Mouse (Mus musculus): ENCODE measurements around the gene Mill1. TPM values are rescaled to one million over a fixed set of nuclear protein-coding genes. Genes with fewer than 3 reads are reported as not detected.
"Not testable (repeated sequence)": the region's sequence is repeated elsewhere in the genome, so short reads cannot be mapped to it uniquely, and the experiment has no call there.

Gene Mill1
- total RNA-seq (2021): not detected
- long read RNA-seq, experiment 1: 0 reads
- long read RNA-seq, experiment 2: 0 reads

- DNase-seq (ENCODE audit: low spot score in 2 of 2): no peak
Measured at GRCm38 (mm10) chr7:18245047-18245446, at the start of gene Mill1. Gene Mill1 (plus strand): TSS chr7:18245347.

DNA sequence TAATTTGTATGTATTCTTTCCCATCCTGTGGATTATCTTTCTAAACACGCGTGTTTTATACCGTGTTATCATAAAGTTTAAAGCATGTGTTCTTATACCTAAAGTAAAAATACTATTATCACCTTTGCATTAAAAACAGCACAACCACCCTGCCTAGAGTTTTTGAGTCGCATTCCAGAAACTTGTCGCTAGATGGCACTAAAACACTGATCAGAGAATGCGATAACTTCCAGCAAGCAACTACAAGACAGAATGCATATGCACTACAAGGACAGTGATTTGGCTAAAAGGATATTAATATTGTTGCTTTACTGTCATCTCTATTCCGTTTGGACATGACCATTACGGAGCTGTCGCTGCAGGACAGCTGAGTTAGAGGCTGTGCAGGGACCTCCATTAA lies 34.2 kb upstream of the Mill1 start:
- peak; percentile 12 to 36 for DNase-seq (ENCODE audit: low spot score in 2 of 2)

DNA sequence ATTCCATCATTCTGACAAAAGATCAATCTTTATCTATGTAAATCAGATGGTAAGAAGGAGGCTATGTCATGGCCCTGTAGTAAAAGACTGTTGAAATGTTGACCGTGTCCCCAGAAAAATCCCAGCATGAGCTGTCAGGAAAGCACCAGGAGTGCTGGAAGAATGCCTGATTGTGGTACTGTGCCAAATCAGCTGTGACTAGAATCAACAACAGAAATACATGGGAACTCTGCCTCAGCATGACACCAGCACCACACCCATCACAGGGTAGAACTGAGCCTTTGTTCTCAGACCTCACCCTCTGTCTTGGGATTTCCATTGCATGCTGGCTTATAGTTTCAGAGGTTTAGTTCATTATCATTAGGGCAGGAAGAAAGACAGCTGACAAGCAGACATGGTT lies 30.4 kb upstream of the Mill1 start:
- DNase-seq (ENCODE audit: low spot score in 2 of 2): no peak

DNA sequence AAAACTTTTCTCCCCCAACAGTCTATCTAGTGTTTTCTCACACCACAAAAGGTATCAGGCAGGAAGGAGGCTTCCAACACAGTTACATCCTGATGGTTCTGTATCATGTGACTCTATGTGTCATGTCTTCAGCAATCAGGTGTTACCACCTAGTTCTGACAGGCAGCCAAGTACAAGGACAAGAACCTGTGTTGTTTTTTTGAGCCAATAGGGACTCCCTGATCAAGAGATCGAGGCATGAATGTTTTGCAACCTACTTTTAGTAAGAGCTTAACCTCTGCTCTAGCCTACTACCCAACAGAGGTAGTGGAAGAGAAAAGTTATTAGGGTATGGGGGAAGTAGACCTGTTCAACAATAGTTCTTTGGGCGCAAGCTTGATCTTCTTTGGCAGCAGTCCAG lies 6.6 kb upstream of the Mill1 start:
- no peak for DNase-seq (ENCODE audit: low spot score in 2 of 2)

- no peak for DNase-seq (ENCODE audit: low spot score in 2 of 2)
Measured at GRCm38 (mm10) chr7:18241217-18241616, 3.9 kb upstream of the Mill1 start.

DNA sequence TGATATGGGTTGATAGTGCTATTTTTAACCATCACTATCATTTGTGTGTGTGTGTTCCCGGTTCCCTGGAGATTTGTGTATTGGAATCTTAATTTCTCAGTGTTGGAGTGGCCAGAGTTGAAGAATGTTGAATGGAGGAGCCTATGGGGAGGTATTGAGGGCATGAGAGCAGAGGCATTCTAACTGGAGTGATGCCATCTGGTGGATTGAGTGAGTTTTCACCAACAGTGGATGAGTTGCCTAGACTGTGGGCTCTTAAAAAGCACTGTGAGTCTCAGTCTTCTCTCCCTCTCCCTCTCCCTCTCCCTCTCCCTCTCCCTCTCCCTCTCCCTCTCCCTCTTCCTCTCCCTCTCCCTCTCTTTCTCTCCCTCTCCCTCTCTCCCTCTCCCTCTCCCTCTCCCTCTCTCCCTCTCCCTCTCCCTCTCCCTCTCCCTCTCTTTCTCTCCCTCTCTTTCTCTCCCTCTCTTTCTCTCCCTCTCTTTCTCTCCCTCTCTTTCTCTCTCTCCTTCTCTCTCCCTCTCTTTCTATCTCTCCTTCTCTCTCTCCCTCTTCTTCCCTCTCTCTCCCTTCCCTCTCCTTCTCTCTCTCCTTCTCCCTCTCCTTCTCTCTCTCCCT lies 1.1 kb upstream of the Mill1 start:
- not testable (repeated sequence) for DNase-seq (ENCODE audit: low spot score in 2 of 2)

- no peak for DNase-seq (ENCODE audit: low spot score in 2 of 2)
Measured at GRCm38 (mm10) chr7:18260219-18260618, 15.1 kb downstream of the Mill1 start.

DNA sequence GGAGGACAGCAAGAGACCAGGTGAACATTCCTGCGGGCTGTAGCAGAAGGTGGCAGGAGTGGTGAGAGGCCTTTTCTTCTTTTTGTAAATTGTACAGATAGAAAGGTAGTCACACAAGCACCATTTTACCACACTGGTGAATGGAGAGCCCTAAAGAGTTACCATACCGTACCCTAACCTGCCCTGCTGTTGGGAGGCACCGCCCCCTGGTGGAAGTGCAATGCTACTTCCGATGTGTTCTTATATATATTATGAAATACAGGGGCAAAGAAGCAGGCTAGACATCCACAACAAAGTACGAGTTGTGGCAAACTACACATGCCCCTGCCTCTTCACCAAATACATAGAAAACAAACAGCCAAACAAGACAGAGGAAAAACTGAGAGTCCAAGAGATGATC lies 19.9 kb downstream of the Mill1 start:
- no peak for DNase-seq (ENCODE audit: low spot score in 2 of 2)

Other genes starting within 250 kb of the Mill1 start
- not detected for gene Ceacam13, start 235.5 kb upstream of the Mill1 start, total RNA-seq (2021)
- not detected for gene Ceacam12, start 179.4 kb upstream of the Mill1 start, total RNA-seq (2021)
- gene Igfl3, start 68.9 kb upstream of the Mill1 start, total RNA-seq (2021): not detected
- gene Psg18, start 109.7 kb downstream of the Mill1 start, total RNA-seq (2021): not detected
- gene Psg28, start 186.7 kb downstream of the Mill1 start, total RNA-seq (2021): not detected
- not detected for gene Psg26, start 238.8 kb downstream of the Mill1 start, total RNA-seq (2021)